Mouse (Mus musculus) forebrain, embryonic 11.5 days (tissue): ENCODE results near the gene Tia1. TPM values are rescaled to one million over a fixed set of nuclear protein-coding genes. Genes with fewer than 3 reads are reported as not detected.
A peak's percentile ranks its signal among the peaks of the same experiment; 100 is the strongest.

Source experiments
- ATAC-seq: fragments of 200-750 bp; cut with Nextera tagmentation; replicated peaks from 2 replicates; pipeline ENCODE4 v1.8.0; 2017; ENCODE audit warnings: moderate TSS enrichment; ENCODE audit not compliant: low FRiP score
- DNase-seq: peaks from one replicate; pipeline ENCODE4 v3.0.0-alpha.2; 2017; ENCODE audit warnings: low spot score
- H3K27ac ChIP-seq: fragments of 300-500 bp; sonication (generic); 2 replicates; pipeline ENCODE4 v1.5.1; 2014; ENCODE audit warnings: low read depth, low read length
- H3K27me3 ChIP-seq: fragments of 300-500 bp; sonication (generic); 2 replicates; pipeline ENCODE4 v1.6.1; 2014; ENCODE audit warnings: mild to moderate bottlenecking, low read length, mixed read lengths; ENCODE audit not compliant: control insufficient read depth, insufficient read depth
- H3K36me3 ChIP-seq: fragments of 300-500 bp; sonication (generic); 2 replicates; pipeline ENCODE4 v1.6.1; 2014; ENCODE audit warnings: mild to moderate bottlenecking, low read length, moderate library complexity, mixed read lengths; ENCODE audit not compliant: control insufficient read depth, insufficient read depth
- H3K4me1 ChIP-seq: fragments of 300-500 bp; sonication (generic); replicated peaks from 2 replicates; pipeline ENCODE4 v1.6.1; 2014; ENCODE audit warnings: low read length, mixed read lengths; ENCODE audit not compliant: control insufficient read depth, insufficient read depth
- H3K4me2 ChIP-seq: fragments of 300-500 bp; sonication (generic); 2 replicates; pipeline ENCODE4 v1.6.1; 2014; ENCODE audit warnings: low read depth, mild to moderate bottlenecking, low read length, moderate library complexity, mixed read lengths; ENCODE audit not compliant: severe bottlenecking
- H3K4me3 ChIP-seq: fragments of 300-500 bp; sonication (generic); 2 replicates; pipeline ENCODE4 v1.5.1; 2014; ENCODE audit warnings: low read depth, low read length
- H3K9ac ChIP-seq: fragments of 300-500 bp; sonication (generic); 2 replicates; pipeline ENCODE4 v1.6.1; 2014; ENCODE audit warnings: low read length
- H3K9me3 ChIP-seq: fragments of 300-500 bp; sonication (generic); 2 replicates; pipeline ENCODE4 v1.6.1; 2016; ENCODE audit warnings: low read length, mixed read lengths; ENCODE audit not compliant: control insufficient read depth
- WGBS: fragments of 180-500 bp; shearing (Covaris S2); extraction: QIAGEN DNeasy Blood & Tissue Kit; methylation state at CpG from one replicate; pipeline ENCODE4 v1.1.7; 2014; 5-methylcytosine and 5-hydroxymethylcytosine counted together
- polyA plus RNA-seq: library from polyadenylated mRNA; unstranded; fragments of >200 nt; fragmentation: Nextera tagmentation; extraction: Ambion mirVana; gene quantifications from 2 replicates; pipeline ENCODE4 v1.2.1, GENCODE M21; 2014

The Tia1 gene
- polyA plus RNA-seq, 1 experiment from 2014 or later: 307 TPM

DNA sequence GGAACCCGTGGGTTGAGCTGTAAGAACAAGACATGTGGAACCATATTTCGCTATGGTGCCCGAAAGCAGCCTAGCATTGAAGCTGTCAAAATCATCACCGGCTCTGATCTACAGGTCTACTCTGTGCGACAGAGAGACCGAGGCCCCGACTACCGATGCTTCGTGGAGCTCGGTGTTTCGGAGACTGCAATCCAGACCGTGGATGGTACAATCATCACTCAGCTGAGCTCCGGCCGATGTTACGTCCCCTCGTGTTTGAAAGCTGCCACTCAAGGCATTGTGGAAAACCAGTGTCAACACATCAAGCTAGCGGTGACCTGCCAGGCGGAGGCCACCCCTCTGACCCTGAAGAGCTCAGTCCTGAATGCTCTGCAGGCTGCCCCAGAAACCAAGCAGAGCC is 41.5 kb downstream of the Tia1 start:
- Histone ChIP-seq H3K9ac (no peak overlapping the region), H3K9me3 (no peaks in the 10 kb centered on the region), H3K4me1 (no peaks in the 10 kb centered on the region), H3K27ac (no peak overlapping the region), H3K36me3 (peaks cover 9% of the 10 kb centered on the region), H3K27me3 (no peaks in the 10 kb centered on the region), H3K4me2 (no peak overlapping the region), H3K4me3 (no peak overlapping the region)
- DNase-seq: no peak
- WGBS: 94% methylated on average over 18 of the region's 18 CpGs
- ATAC-seq: no peak

DNA sequence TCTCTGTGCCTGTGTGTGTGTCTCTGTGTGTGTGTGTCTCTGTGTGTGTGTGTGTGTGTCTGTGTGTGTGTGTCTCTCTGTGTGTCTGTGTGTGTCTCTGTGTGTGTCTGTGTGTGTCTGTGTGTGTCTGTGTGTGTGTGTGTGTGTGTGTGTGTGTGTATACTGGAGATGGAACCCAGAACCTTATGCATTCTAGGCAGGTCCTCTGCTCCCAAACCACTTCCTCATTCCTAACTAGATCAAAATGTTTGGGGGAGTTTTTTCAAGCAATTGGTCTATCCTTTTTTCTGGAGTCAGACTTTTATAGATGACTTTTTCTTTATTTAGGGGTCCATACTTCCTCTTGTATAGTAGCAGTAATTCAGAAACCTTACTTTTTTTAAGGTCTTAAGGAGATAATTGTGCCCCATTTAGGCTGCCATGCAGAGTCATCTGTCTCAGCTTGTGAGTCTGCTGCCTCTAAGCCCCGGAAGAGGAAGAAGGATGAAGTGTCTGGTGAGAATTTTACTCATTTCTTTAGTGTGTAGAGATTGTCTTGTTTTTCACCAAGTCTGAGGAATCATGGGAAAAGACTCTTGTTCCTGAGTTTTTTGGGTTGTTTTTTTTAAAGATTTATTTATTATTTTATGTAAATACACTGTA is 43.0 kb downstream of the Tia1 start:
- 88% methylated on average over 1 of the region's 1 CpGs for WGBS
- no peaks in the 10 kb centered on the region for H3K4me1 ChIP-seq
- no peak for DNase-seq
- no peaks in the 10 kb centered on the region for H3K27me3 ChIP-seq
- H3K4me3 ChIP-seq: no peak overlapping the region
- H3K36me3 ChIP-seq: peaks cover 9% of the 10 kb centered on the region
- H3K9ac ChIP-seq: no peak overlapping the region
- no peak overlapping the region for H3K27ac ChIP-seq
- no peaks in the 10 kb centered on the region for H3K9me3 ChIP-seq
- H3K4me2 ChIP-seq: no peak overlapping the region
- ATAC-seq: no peak

DNA sequence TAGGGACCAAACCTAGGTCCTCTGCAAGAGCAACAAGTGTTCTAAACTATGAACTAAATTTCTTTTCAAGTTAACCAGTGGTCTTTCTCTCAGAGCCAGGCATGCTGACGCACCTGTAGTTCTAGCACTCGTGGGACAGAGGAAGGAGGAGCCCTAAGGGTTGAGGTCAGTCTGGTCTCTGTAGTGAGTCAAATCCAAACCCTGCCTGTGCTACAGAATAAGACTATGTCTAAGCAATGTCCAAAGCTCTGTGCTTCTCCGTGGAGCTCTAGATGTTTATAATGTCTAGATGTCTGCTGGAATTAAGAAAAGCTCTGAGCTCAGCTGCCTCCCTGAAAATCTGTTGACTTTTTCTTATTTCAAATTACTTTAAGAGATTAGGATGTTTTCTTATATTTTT is 52.7 kb downstream of the Tia1 start:
- no peak overlapping the region for H3K9ac ChIP-seq
- no peaks in the 10 kb centered on the region for H3K27me3 ChIP-seq
- ATAC-seq: no peak
- no peak overlapping the region for H3K27ac ChIP-seq
- no peak for DNase-seq
- no peak overlapping the region for H3K4me2 ChIP-seq
- H3K36me3 ChIP-seq: no peaks in the 10 kb centered on the region; the same call in 1 of the 2 replicates
- H3K4me1 ChIP-seq: no peaks in the 10 kb centered on the region
- H3K4me3 ChIP-seq: no peak overlapping the region
- 91% methylated on average over 3 of the region's 3 CpGs for WGBS
- no peaks in the 10 kb centered on the region for H3K9me3 ChIP-seq

DNA sequence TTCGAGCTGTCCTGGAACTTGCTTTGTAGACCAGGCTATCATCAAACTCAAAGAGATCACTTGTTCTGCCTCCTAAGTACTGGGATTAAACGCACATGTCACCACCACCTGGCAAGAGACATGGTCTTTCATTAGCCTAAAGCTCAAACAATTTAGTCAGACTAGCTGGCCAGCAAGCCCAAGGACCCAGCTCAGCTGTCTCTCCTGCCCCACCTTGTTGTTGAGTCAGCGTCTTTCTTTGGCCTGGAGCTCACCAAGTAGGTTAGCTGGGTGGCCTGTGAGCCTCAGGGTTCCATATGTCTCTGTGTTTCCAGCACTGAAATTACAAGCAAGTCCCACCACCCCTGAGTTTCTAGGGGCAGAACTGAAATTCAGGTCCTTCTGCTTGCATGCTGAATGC is 59.1 kb downstream of the Tia1 start:
- Histone ChIP-seq H3K4me3 (no peak overlapping the region), H3K4me2 (no peak overlapping the region), H3K9me3 (no peaks in the 10 kb centered on the region), H3K36me3 (no peaks in the 10 kb centered on the region), H3K9ac (no peak overlapping the region), H3K27ac (no peak overlapping the region), H3K4me1 (no peaks in the 10 kb centered on the region), H3K27me3 (no peaks in the 10 kb centered on the region)
- DNase-seq: no peak
- WGBS: 91% methylated on average over 3 of the region's 3 CpGs
- no peak for ATAC-seq

DNA sequence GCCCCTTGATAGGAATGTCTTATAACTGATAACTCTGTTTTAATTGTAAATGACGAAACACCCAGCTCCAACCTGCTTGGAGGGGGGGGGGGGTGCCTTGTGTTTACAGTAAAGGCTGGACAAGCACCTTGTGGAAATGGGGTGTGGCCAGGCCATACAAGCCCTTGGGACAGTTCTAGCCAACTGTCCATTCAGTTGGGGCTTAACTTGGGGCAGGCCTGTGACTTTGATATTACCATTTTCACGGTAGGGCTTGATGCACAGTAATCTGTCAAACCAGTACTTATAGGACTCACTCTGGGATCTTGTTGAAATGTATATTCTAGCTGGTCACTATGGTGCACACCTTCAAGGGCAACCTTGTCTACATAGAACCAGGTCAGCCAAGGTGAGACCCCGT is 67.3 kb downstream of the Tia1 start:
- no peak overlapping the region; the same call in 1 of the 2 replicates for H3K9ac ChIP-seq
- no peak for ATAC-seq
- 86% methylated on average over 3 of the region's 3 CpGs for WGBS

DNA sequence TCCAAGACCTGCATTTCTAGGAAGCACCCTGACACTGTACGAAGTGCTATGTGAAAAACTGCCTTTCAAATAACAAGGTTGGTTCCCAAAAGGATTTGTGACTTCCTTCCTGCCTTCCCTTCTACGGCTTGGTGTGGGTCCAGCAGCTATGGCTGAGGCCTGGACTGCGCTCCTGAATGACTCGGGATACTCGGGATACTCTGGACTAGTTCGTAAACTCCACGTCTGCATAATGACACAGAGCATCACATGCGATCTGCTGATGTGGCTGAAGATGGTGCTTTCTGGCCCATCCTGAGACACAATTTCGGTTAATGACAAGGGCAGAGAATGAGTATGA is 67.7 kb downstream of the Tia1 start:
- no peaks in the 10 kb centered on the region for H3K36me3 ChIP-seq
- H3K4me1 ChIP-seq: peaks cover 8% of the 10 kb centered on the region
- no peaks in the 10 kb centered on the region for H3K9me3 ChIP-seq
- H3K9ac ChIP-seq: peak overlapping the region; percentile 44
- ATAC-seq: peak; percentile 60
- DNase-seq: no peak
- peak overlapping the region; percentile 39 for H3K4me2 ChIP-seq
- no peaks in the 10 kb centered on the region for H3K27me3 ChIP-seq
- peak overlapping the region; percentile 42; the same call in 1 of the 2 replicates for H3K27ac ChIP-seq
- 33% methylated on average over 9 of the region's 9 CpGs for WGBS
- peak overlapping the region; percentile 14 for H3K4me3 ChIP-seq

More for the DNA sequence above, 67.3 kb downstream of the Tia1 start:
- DNase-seq: no peak
- H3K4me3 ChIP-seq: no peak overlapping the region
- no peaks in the 10 kb centered on the region for H3K36me3 ChIP-seq
- H3K4me1 ChIP-seq: peaks cover 8% of the 10 kb centered on the region
- no peak overlapping the region for H3K27ac ChIP-seq
- no peaks in the 10 kb centered on the region for H3K9me3 ChIP-seq
- no peaks in the 10 kb centered on the region for H3K27me3 ChIP-seq
- peak overlapping the region; percentile 39; the same call in 1 of the 2 replicates for H3K4me2 ChIP-seq

DNA sequence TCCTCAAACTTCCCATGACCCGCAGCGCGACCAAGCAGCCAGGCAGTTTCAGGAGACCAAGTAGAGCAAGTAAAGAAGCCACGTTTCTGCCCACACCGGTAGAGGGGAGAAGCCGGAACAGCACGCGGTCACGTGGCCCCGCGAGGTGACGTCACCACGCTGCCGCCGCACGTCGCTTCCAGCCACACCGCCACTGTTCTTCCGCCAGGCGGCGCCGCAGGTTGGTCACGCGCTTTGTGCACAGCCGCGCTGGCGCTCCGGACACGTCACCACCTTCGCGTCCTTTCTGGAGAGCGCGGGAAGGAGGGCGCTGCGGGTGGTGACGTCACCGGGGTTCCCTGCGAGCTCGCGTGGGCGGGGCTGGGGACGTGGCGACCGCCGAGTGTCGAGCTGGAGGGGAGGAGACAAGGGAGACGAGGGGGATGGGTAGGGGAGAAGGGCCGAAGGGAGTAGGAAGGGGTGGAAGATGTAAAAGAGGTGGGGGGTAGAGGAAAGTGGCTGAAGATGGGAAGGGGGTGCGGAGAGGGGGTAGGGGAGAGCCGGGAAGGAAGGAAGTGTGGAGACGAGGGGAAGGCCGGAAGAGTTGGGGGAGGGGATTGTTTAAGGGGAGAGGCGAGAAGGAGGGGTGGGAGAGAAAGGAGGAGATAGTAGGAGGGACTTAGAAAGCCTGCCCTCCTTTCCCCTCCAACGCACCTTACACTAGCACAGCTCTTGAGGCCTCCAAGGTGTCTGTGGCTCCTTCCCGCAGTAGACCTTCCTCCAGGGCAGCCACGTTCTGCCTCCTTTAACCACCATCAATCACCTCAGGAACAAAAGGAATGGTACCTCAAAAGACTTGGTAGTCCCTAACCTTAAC is 68.3 kb downstream of the Tia1 start:
- H3K4me3 ChIP-seq: peak overlapping the region; percentile 14
- peaks cover 8% of the 10 kb centered on the region for H3K4me1 ChIP-seq
- peak overlapping the region; percentile 89 for H3K27ac ChIP-seq
- H3K9me3 ChIP-seq: no peaks in the 10 kb centered on the region
- peak overlapping the region; percentile 39 for H3K4me2 ChIP-seq
- under 1% methylated on average over 56 of the region's 56 CpGs for whole genome bisulfite sequencing
- DNase-seq (peak; percentile 100), ATAC-seq (peak; percentile 94)
- H3K27me3 ChIP-seq: no peaks in the 10 kb centered on the region
- no peaks in the 10 kb centered on the region for H3K36me3 ChIP-seq
- peak overlapping the region; percentile 55 for H3K9ac ChIP-seq

DNA sequence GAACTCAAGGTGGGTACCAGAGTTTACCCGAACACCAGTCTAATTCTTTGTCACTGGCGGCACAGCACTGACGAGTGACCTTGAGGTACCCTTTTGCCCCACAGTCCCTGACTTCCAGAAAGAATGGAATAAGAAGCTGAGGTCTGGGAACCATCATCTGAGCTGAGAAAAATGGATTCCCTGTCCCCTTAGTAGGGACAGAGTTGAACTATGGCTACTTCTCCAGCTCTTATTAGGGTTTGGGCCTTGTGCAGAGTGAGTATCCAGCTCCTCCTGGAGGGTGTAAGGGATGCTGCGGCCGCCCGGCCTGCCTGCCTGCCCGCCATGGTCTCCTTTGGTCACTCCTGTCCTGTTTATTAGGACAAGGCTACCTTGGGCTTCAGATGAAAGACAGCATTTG is 69.1 kb downstream of the Tia1 start:
- peak overlapping the region; percentile 14 for H3K4me3 ChIP-seq
- H3K27me3 ChIP-seq: no peaks in the 10 kb centered on the region
- H3K9ac ChIP-seq: peak overlapping the region; percentile 55
- ATAC-seq: no peak; the same call in 1 of the 2 replicates
- WGBS: 76% methylated on average over 7 of the region's 7 CpGs
- H3K9me3 ChIP-seq: no peaks in the 10 kb centered on the region
- H3K4me2 ChIP-seq: peak overlapping the region; percentile 39
- no peaks in the 10 kb centered on the region for H3K36me3 ChIP-seq
- DNase-seq: peak; percentile 63
- H3K4me1 ChIP-seq: peaks cover 8% of the 10 kb centered on the region
- peak overlapping the region; percentile 89 for H3K27ac ChIP-seq
